Mouse (Mus musculus): Measurements from ENCODE around the gene Gpr39. TPM values are rescaled to one million over a fixed set of nuclear protein-coding genes. Genes with fewer than 3 reads are reported as not detected.
A peak's percentile ranks its signal among the peaks of the same experiment; 100 is the strongest.

Gpr39 gene
- total RNA-seq, 2 experiments from 2014 or later: 0.27 TPM; not detected in 1

GRCm38 (mm10) chr1:125789804-125790203 is 113.0 kb downstream of the Gpr39 start:
- peak; percentile 31 to 77 for DNase-seq (ENCODE audit: low spot score in 2 of 2)

- DNase-seq (ENCODE audit: low spot score in 2 of 2): no peak
Measured at GRCm38 (mm10) chr1:125800506-125800905, 123.7 kb downstream of the Gpr39 start.

- DNase-seq (ENCODE audit: low spot score in 2 of 2): peak; percentile 4 to 39
Measured at GRCm38 (mm10) chr1:125808426-125808825, 131.6 kb downstream of the Gpr39 start.

GRCm38 (mm10) chr1:125813141-125813782 is 136.5 kb downstream of the Gpr39 start:
- no peak for DNase-seq (ENCODE audit: low spot score in 2 of 2)

GRCm38 (mm10) chr1:125821101-125821500 is 144.3 kb downstream of the Gpr39 start:
- no peak for DNase-seq (ENCODE audit: low spot score in 2 of 2)

GRCm38 (mm10) chr1:125823611-125824010 is 146.8 kb downstream of the Gpr39 start:
- DNase-seq (ENCODE audit: low spot score in 2 of 2): peak; percentile 55 to 69

- no peak for DNase-seq (ENCODE audit: low spot score in 2 of 2)
Measured at GRCm38 (mm10) chr1:125837507-125837906, 160.7 kb downstream of the Gpr39 start.

- peak in 1 of 2 experiments; percentile 15 for DNase-seq (ENCODE audit: low spot score in 2 of 2)
Measured at GRCm38 (mm10) chr1:125839746-125840392, 163.1 kb downstream of the Gpr39 start.

- DNase-seq (ENCODE audit: low spot score in 2 of 2): no peak
Measured at GRCm38 (mm10) chr1:125854646-125855045, 177.9 kb downstream of the Gpr39 start.

GRCm38 (mm10) chr1:125858631-125859030 is 181.8 kb downstream of the Gpr39 start:
- DNase-seq (ENCODE audit: low spot score in 2 of 2): peak; percentile 43 to 61

- peak in 1 of 2 experiments; percentile 33 for DNase-seq (ENCODE audit: low spot score in 2 of 2)
Measured at GRCm38 (mm10) chr1:125870056-125870455, 193.3 kb downstream of the Gpr39 start.

- DNase-seq (ENCODE audit: low spot score in 2 of 2): no peak
Measured at GRCm38 (mm10) chr1:125893158-125893557, 216.4 kb downstream of the Gpr39 start.

GRCm38 (mm10) chr1:125910211-125910870 is 233.5 kb downstream of the Gpr39 start:
- peak in 1 of 2 experiments; percentile 43 for DNase-seq (ENCODE audit: low spot score in 2 of 2)

- no peak for DNase-seq (ENCODE audit: low spot score in 2 of 2)
Measured at GRCm38 (mm10) chr1:125910871-125911265, 234.1 kb downstream of the Gpr39 start.

GRCm38 (mm10) chr1:125911337-125911900 is 234.6 kb downstream of the Gpr39 start:
- peak in 1 of 2 experiments; percentile 52 for DNase-seq (ENCODE audit: low spot score in 2 of 2)

- DNase-seq (ENCODE audit: low spot score in 2 of 2): peak; percentile 56 to 70
Measured at GRCm38 (mm10) chr1:125911901-125912445, 235.2 kb downstream of the Gpr39 start.

- DNase-seq (ENCODE audit: low spot score in 2 of 2): no peak
Measured at GRCm38 (mm10) chr1:125912601-125913600, 236.1 kb downstream of the Gpr39 start, which contains the start of gene Lypd1. Lypd1 (minus strand) TSS chr1:125913101.

- DNase-seq (ENCODE audit: low spot score in 2 of 2): no peak
Measured at GRCm38 (mm10) chr1:125920696-125921095, 243.9 kb downstream of the Gpr39 start.

GRCm38 (mm10) chr1:125923062-125923461 is 246.3 kb downstream of the Gpr39 start:
- no peak for DNase-seq (ENCODE audit: low spot score in 2 of 2)
